Mouse (Mus musculus) CH12.LX (cell line): ENCODE measurements at regions not wholly inside any gene's neighbourhood (a gene's known extent, or its start where the extent isn't known, plus 50 kb on each side); places are given as distances from the start of the nearest gene placed in this dataset.

Experiments used
- DNase-seq: peaks from one replicate; pipeline ENCODE4 v3.0.0-alpha.2; 2013; ENCODE audit errors: extremely low read depth
- H3K27ac ChIP-seq: 2 replicates; pipeline ENCODE4 v1.5.1; 2012; ENCODE audit warnings: low read depth, mild to moderate bottlenecking, control low read depth, moderate library complexity; ENCODE audit not compliant: insufficient read depth
- H3K27me3 ChIP-seq: replicated peaks from 2 replicates; pipeline ENCODE3; 2012; ENCODE audit warnings: inconsistent platforms
- H3K36me3 ChIP-seq, 2 experiments: replicated peaks in 1 of 2; 2 replicates each; pipeline versions ENCODE3 to v1.6.1; 2012; ENCODE audit warnings: inconsistent platforms in 1 of 2, low read length in 1 of 2, mild to moderate bottlenecking in 1 of 2, mixed read lengths in 1 of 2, moderate library complexity in 1 of 2; ENCODE audit not compliant: control insufficient read depth in 1 of 2, insufficient read depth in 1 of 2
- H3K4me1 ChIP-seq, 2 experiments: 2 replicates each; pipeline ENCODE4 v1.6.1; 2012; ENCODE audit warnings: inconsistent platforms in 1 of 2, moderate library complexity in 1 of 2; ENCODE audit not compliant: insufficient read depth in 2 of 2, control insufficient read depth in 1 of 2
- H3K4me2 ChIP-seq: 2 replicates; pipeline ENCODE4 v1.6.1; 2012; ENCODE audit warnings: low read depth, mild to moderate bottlenecking, control low read depth; ENCODE audit not compliant: poor library complexity, insufficient read depth, severe bottlenecking
- H3K4me3 ChIP-seq, 3 experiments: fragments of 150-350 bp in 1 of 3; sonication (generic) in 1 of 3; replicated peaks in 1 of 3; 2 replicates each; pipeline versions ENCODE3 to v1.5.1; 2011 to 2012; ENCODE audit warnings: low read depth in 2 of 3, low read length in 2 of 3, mild to moderate bottlenecking in 2 of 3, moderate library complexity in 2 of 3, control low read depth in 1 of 3, improper control_type of control experiment in 1 of 3, inconsistent platforms in 1 of 3, mixed read lengths in 1 of 3; ENCODE audit not compliant: poor library complexity in 1 of 3
- H3K79me2 ChIP-seq: replicated peaks from 2 replicates; pipeline ENCODE4 v1.6.1; 2012; ENCODE audit warnings: mild to moderate bottlenecking, moderate library complexity; ENCODE audit not compliant: control insufficient read depth, poor library complexity, insufficient read depth, severe bottlenecking; ENCODE audit errors: extremely low read depth
- H3K9ac ChIP-seq: 2 replicates; pipeline ENCODE4 v1.6.1; 2012; ENCODE audit warnings: low read depth, mild to moderate bottlenecking, control low read depth, moderate library complexity; ENCODE audit not compliant: insufficient read depth
- H3K9me3 ChIP-seq: replicated peaks from 2 replicates; pipeline ENCODE3; 2012; ENCODE audit warnings: low read length, inconsistent platforms, mixed read lengths
- BHLHE40 ChIP-seq: IDR thresholded peaks from 2 replicates; pipeline ENCODE4 v1.6.1; 2011; ENCODE audit warnings: mild to moderate bottlenecking, low read depth, low read length, improper control_type of control experiment
- CTCF ChIP-seq, 2 experiments: IDR thresholded peaks in 1 of 2; conservative IDR thresholded peaks in 1 of 2; 2 replicates each; pipeline ENCODE4 v1.5.1; 2011 to 2012; ENCODE audit warnings: low read depth in 2 of 2, low read length in 2 of 2, improper control_type of control experiment in 1 of 2, inconsistent platforms in 1 of 2, mild to moderate bottlenecking in 1 of 2, moderate library complexity in 1 of 2
- ELF1 ChIP-seq: IDR thresholded peaks from 2 replicates; pipeline ENCODE4 v1.6.1; 2014; ENCODE audit warnings: low read depth, mild to moderate bottlenecking, inconsistent platforms, low read length, improper control_type of control experiment
- ETS1 ChIP-seq: conservative IDR thresholded peaks from 2 replicates; pipeline ENCODE4 v1.6.1; 2012; ENCODE audit warnings: low read depth, mild to moderate bottlenecking, inconsistent platforms, low read length, improper control_type of control experiment, moderate library complexity
- JUN ChIP-seq: IDR thresholded peaks from 2 replicates; pipeline ENCODE4 v1.6.1; 2011; ENCODE audit warnings: low read depth, mild to moderate bottlenecking, low read length, improper control_type of control experiment, moderate library complexity; ENCODE audit not compliant: insufficient read depth
- MAFK ChIP-seq: IDR thresholded peaks from 2 replicates; pipeline ENCODE4 v1.6.1; 2011; ENCODE audit warnings: low read length, improper control_type of control experiment; ENCODE audit not compliant: insufficient replicate concordance
- MAX ChIP-seq: IDR thresholded peaks from 2 replicates; pipeline ENCODE4 v1.6.1; 2011; ENCODE audit warnings: low read length, improper control_type of control experiment
- MAZ ChIP-seq: IDR thresholded peaks from 2 replicates; pipeline ENCODE4 v1.6.1; 2012; ENCODE audit warnings: low read depth, mild to moderate bottlenecking, inconsistent platforms, low read length, improper control_type of control experiment, moderate library complexity
- MEF2A ChIP-seq: IDR thresholded peaks from 2 replicates; pipeline ENCODE4 v1.6.1; 2014; ENCODE audit warnings: low read depth, mild to moderate bottlenecking, inconsistent platforms, low read length, improper control_type of control experiment, borderline replicate concordance
- POLR2A ChIP-seq: IDR thresholded peaks from 2 replicates; pipeline ENCODE4 v1.6.1; 2011; ENCODE audit warnings: low read depth, mild to moderate bottlenecking, improper control_type of control experiment, low read length
- POLR2AphosphoS2 ChIP-seq: IDR thresholded peaks from 2 replicates; pipeline ENCODE4 v1.6.1; 2011; ENCODE audit warnings: low read depth, low read length, improper control_type of control experiment
- RCOR1 ChIP-seq: conservative IDR thresholded peaks from 2 replicates; pipeline ENCODE4 v1.6.1; 2012; ENCODE audit warnings: low read depth, mild to moderate bottlenecking, inconsistent platforms, low read length, improper control_type of control experiment
- SMC3 ChIP-seq: IDR thresholded peaks from 2 replicates; pipeline ENCODE4 v1.6.1; 2011; ENCODE audit warnings: low read depth, low read length, improper control_type of control experiment
- TBP ChIP-seq: conservative IDR thresholded peaks from 2 replicates; pipeline ENCODE4 v1.6.1; 2011; ENCODE audit warnings: low read depth, low read length, improper control_type of control experiment
- UBTF ChIP-seq: IDR thresholded peaks from 2 replicates; pipeline ENCODE4 v1.6.1; 2012; ENCODE audit warnings: low read depth, mild to moderate bottlenecking, inconsistent platforms, low read length, improper control_type of control experiment, moderate library complexity
- USF1 ChIP-seq: IDR thresholded peaks from 2 replicates; pipeline ENCODE4 v1.6.1; 2014; ENCODE audit warnings: low read depth, mild to moderate bottlenecking, inconsistent platforms, low read length, improper control_type of control experiment
- dilution Hi-C: fragments of 300-500 bp; cut with MboI; formaldehyde crosslinking; loops from 2 replicates; pipeline ENCODE4 v1.14.3; 2020; ENCODE audit warnings: low sequenced_read_pairs; ENCODE audit not compliant: extremely low pct_unique_long_range_greater_than_20kb, extremely low pct_ligation_motif_present
- in situ Hi-C: fragments of 300-500 bp; cut with MboI; formaldehyde crosslinking; loops from 3 replicates; pipeline ENCODE4 v1.14.3; 2019; ENCODE audit warnings: low sequenced_read_pairs, low pct_ligation_motif_present, low pct_unique_long_range_greater_than_20kb, mixed read lengths

DNA sequence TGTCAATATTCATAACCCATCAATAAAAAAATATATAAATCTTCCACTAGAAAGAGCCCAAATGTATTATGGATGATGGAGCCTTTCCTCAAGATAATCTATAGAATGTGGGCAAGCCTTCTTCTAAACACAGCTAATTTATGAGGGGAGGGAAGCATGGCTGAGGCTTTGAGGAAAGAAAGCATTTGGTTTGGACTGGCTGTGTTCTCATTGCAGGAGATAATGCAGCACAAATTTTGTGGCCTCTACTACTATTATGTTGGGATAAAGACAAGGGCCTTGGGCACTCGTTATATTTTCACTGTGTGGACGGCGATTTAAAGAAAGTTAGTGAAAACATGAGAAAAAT, 349.7 kb downstream of the Tmem161b start:
- in situ Hi-C loops (no loop called here), dilution Hi-C loops (no loop called here)
- H3K27me3 ChIP-seq: no peaks in the 10 kb centered on the region
- no peak for TF ChIP-seq TBP
- TF ChIP-seq USF1: no peak
- no peak for TF ChIP-seq BHLHE40
- TF ChIP-seq MAX: no peak
- TF ChIP-seq SMC3: no peak
- TF ChIP-seq POLR2AphosphoS2: no peak
- no peaks in the 10 kb centered on the region for H3K36me3 ChIP-seq
- no peak overlapping the region for H3K27ac ChIP-seq
- no peaks in the 10 kb centered on the region for H3K79me2 ChIP-seq
- H3K9ac ChIP-seq: no peak overlapping the region
- H3K9me3 ChIP-seq: no peaks in the 10 kb centered on the region
- H3K4me2 ChIP-seq: no peak overlapping the region
- DNase-seq: no peak
- H3K4me3 ChIP-seq: no peak overlapping the region
- no peaks in the 10 kb centered on the region for H3K4me1 ChIP-seq

DNA sequence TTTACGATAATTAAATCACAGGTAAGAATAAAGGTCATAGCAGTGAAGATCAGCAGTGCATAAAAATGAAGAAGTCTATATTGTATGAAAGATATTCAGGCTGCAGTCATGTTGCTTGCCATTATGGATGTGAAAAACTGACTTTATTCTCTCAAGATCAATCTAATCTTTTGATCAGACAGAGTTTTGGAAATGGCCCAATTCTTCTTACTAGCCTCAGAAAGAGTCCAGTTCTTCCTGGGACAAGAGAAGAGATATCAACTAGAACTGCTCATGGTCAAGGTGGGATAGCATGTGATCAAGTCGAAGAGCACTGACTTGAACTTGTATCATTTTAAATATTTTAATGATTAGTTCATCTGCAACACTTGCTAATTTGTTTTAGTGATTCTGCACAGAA, 350.1 kb downstream of the Tmem161b start:
- no peak overlapping the region for H3K4me3 ChIP-seq
- H3K4me2 ChIP-seq: no peak overlapping the region
- no peak overlapping the region for H3K27ac ChIP-seq
- no peaks in the 10 kb centered on the region for H3K9me3 ChIP-seq
- dilution Hi-C loops: no loop called here
- no peak for DNase-seq
- TF ChIP-seq MAZ: no peak
- no peak for TF ChIP-seq POLR2AphosphoS2
- TF ChIP-seq USF1: no peak
- no peaks in the 10 kb centered on the region for H3K36me3 ChIP-seq
- in situ Hi-C loops: no loop called here
- no peak overlapping the region for H3K9ac ChIP-seq
- H3K79me2 ChIP-seq: no peaks in the 10 kb centered on the region
- H3K27me3 ChIP-seq: no peaks in the 10 kb centered on the region
- H3K4me1 ChIP-seq: no peaks in the 10 kb centered on the region

DNA sequence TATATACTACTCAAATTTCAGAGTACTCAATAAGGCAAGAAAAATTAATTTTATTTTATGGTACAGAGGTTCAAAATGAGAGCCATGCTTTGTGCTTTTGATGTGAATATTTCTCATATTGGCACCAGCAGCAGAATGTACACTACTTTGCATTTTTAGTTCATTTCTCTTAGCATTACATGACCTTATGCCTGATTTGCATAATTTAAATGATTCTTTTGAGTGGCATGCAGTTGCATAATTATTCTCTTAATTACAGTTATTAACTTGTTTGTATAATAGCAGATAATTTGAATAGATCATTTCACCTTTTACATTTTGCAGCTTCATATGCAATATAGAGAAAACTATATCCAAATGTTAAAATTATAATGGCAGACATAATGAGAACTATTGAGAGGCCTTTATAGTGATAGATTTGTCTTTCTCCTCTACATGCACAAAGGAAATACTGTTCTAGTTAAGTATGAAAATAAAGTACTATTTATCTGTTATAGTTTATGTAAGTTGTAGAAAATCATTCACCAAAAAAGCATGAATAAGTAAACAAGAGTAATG, 374.6 kb downstream of the Tmem161b start:
- DNase-seq: no peak
- H3K4me1 ChIP-seq: peaks cover 0 to 2% of the 10 kb centered on the region in 2 experiments; a peak in 2 of 4 replicates
- no peaks in the 10 kb centered on the region for H3K9me3 ChIP-seq
- no peak overlapping the region for H3K9ac ChIP-seq
- TF ChIP-seq UBTF: no peak
- no peak for TF ChIP-seq BHLHE40
- no peak for TF ChIP-seq MAZ
- TF ChIP-seq ELF1: no peak
- TF ChIP-seq JUN: no peak
- TF ChIP-seq RCOR1: no peak
- TF ChIP-seq MEF2A: no peak
- TF ChIP-seq POLR2AphosphoS2: no peak
- no peak for TF ChIP-seq ETS1
- TF ChIP-seq CTCF (conservative IDR thresholded peaks at IDR 0.05 in 1 of 2, IDR thresholded peaks at IDR 0.05 in 1 of 2; ENCODE audit: low read depth in 2 of 2, low read length in 2 of 2): no peak
- no peak for TF ChIP-seq POLR2A
- no peak for TF ChIP-seq MAX
- no peak for TF ChIP-seq MAFK
- in situ Hi-C loops: no loop called here
- H3K36me3 ChIP-seq: no peaks in the 10 kb centered on the region
- H3K27me3 ChIP-seq: no peaks in the 10 kb centered on the region
- no peak overlapping the region for H3K4me2 ChIP-seq
- H3K4me3 ChIP-seq: no peak overlapping the region
- dilution Hi-C loops: no loop called here
- H3K27ac ChIP-seq: no peak overlapping the region
- H3K79me2 ChIP-seq: no peaks in the 10 kb centered on the region
